Mouse (Mus musculus) layer of hippocampus, postnatal 36 days (tissue): Measurements from ENCODE around the gene Babam2. TPM values are rescaled to one million over a fixed set of nuclear protein-coding genes. Genes with fewer than 3 reads are reported as not detected.
A peak's percentile ranks its signal among the peaks of the same experiment; 100 is the strongest.

Experiments used
- DNase-seq, 2 experiments: peaks; one replicate each; pipeline ENCODE4 v3.0.0; 2022
- total RNA-seq, 2 experiments: library from RNA; stranded (reverse); gene quantifications; 2 replicates each; pipeline ENCODE4 v1.2.3; 2021

Babam2 gene
- total RNA-seq, 2 experiments from 2014 or later = 38.2 to 50.1 TPM

- no peak for DNase-seq
Observed at GRCm38 (mm10) chr5:31713841-31714264, 16.4 kb downstream of the Babam2 start.

- DNase-seq = no peak
Observed at GRCm38 (mm10) chr5:31715486-31716150, 18.1 kb downstream of the Babam2 start.

- DNase-seq = no peak
Observed at GRCm38 (mm10) chr5:31724519-31724918, 27.0 kb downstream of the Babam2 start.

- DNase-seq = no peak
Observed at GRCm38 (mm10) chr5:31725885-31726284, 28.4 kb downstream of the Babam2 start.

- no peak for DNase-seq
Observed at GRCm38 (mm10) chr5:31727456-31727855, 30.0 kb downstream of the Babam2 start.

GRCm38 (mm10) chr5:31732644-31733338, 35.3 kb downstream of the Babam2 start:
- DNase-seq = no peak

GRCm38 (mm10) chr5:31741931-31742330, 44.4 kb downstream of the Babam2 start:
- DNase-seq = no peak

- DNase-seq = no peak
Observed at GRCm38 (mm10) chr5:31742521-31743031, 45.1 kb downstream of the Babam2 start.

- no peak for DNase-seq
Observed at GRCm38 (mm10) chr5:31749401-31749800, 51.9 kb downstream of the Babam2 start.

GRCm38 (mm10) chr5:31750231-31750925, 52.9 kb downstream of the Babam2 start:
- peak; percentile 59 to 62 for DNase-seq

GRCm38 (mm10) chr5:31750955-31751354, 53.5 kb downstream of the Babam2 start:
- DNase-seq = peak; percentile 27 to 32

- no peak for DNase-seq
Observed at GRCm38 (mm10) chr5:31754634-31755033, 57.1 kb downstream of the Babam2 start.

GRCm38 (mm10) chr5:31755255-31755654, 57.8 kb downstream of the Babam2 start:
- DNase-seq = no peak

GRCm38 (mm10) chr5:31758310-31759091, 61.0 kb downstream of the Babam2 start:
- no peak for DNase-seq

GRCm38 (mm10) chr5:31761836-31762235, 64.4 kb downstream of the Babam2 start:
- no peak for DNase-seq

GRCm38 (mm10) chr5:31762773-31763172, 65.3 kb downstream of the Babam2 start:
- no peak for DNase-seq

- no peak for DNase-seq
Observed at GRCm38 (mm10) chr5:31765824-31766223, 68.3 kb downstream of the Babam2 start.

GRCm38 (mm10) chr5:31766841-31767542, 69.5 kb downstream of the Babam2 start:
- no peak for DNase-seq

- DNase-seq = no peak
Observed at GRCm38 (mm10) chr5:31771486-31771885, 74.0 kb downstream of the Babam2 start.

- no peak for DNase-seq
Observed at GRCm38 (mm10) chr5:31771921-31772320, 74.4 kb downstream of the Babam2 start.

- DNase-seq = no peak
Observed at GRCm38 (mm10) chr5:31774976-31775375, 77.5 kb downstream of the Babam2 start.

- no peak for DNase-seq
Observed at GRCm38 (mm10) chr5:31781624-31782023, 84.1 kb downstream of the Babam2 start.
